Mouse (Mus musculus) left cerebral cortex, adult 8-10 months (tissue): ENCODE measurements at regions not wholly inside any gene's neighbourhood (a gene's known extent, or its start where the extent isn't known, plus 50 kb on each side); places are given as distances from the start of the nearest gene placed in this dataset.

Source experiments
- DNase-seq, 2 experiments: peaks; one replicate each; pipeline ENCODE4 v3.0.0; 2022; ENCODE audit warnings: low spot score in 2 of 2

DNA sequence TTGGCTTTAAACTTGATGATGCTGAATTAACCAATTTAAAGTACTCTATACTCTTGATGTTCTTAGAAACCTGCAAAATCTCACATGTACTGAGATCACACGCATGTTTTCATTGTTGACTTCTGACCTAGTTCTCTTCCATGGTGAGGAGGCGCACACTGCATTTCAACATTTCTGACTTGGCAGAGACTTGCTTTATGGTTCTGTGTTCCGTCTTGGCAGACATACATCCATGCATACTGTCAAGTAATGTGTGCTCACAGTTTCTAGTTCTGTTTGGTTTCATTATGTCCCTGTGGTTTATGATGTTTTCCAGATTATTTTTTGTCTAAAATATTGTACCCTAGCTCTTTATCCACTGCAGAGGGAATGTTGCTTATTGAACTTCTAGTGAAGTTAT, 198.5 kb downstream of the Gm11077 start:
- DNase-seq = no peak

DNA sequence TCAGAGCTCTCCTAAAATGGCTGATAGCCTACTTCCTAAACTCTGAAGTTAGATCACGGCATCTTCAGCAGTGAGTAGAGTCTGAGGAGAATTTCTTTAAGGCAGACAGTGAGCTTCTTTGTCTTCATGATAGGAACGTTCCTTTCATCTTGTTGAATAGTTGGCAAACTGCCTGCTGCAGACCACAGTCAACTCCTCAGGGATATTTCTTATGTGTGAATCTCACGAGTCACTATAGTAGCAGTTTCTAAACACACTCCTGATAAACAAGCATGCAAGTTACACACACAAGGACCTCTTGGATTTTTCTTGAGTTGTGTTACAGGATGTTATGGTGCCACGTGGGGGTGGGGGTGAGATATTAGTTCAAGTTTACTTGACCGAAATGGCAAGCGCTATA, 205.2 kb downstream of the Gm11077 start:
- no peak for DNase-seq

DNA sequence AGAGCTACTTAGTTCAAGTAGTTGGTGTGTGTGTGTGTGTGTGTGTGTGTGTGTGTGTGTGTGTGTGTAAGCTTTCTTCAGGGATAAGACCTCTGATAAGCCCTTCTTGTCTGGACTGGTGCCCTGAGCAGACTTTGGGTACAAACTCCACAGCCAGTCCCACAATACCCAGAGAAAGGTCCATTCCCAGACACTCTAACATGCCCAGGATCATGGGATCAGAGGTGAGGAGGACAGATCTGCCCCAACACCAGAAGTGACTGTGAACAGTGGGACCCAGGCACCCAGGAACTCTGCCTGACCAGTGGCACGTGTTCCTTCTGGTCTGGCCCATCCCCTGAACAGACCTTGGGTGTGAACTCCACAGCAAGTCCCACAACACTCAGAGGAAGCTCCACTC, 208.9 kb downstream of the Gm11077 start:
- no peak for DNase-seq

DNA sequence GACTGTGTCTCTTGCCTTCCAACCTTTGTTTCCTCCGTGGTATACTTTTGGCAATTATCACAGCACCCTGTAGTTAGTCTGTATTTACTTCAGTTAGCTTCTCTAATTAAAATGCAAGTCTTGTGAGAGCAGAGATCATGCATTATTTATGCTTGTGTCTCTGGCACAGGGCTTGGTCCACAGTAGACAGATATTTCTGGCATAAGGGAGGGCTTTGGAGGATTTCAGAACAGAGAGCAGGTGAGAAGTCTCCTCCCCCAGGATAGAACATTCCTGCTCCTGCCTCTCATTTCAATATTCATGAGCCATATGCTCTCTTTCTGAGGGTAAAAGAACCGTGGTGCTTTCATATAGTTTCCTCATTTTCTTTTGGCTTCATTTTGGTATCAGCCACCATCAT, 217.6 kb downstream of the Gm11077 start:
- DNase-seq = peak in 1 of 2 experiments; percentile 36

DNA sequence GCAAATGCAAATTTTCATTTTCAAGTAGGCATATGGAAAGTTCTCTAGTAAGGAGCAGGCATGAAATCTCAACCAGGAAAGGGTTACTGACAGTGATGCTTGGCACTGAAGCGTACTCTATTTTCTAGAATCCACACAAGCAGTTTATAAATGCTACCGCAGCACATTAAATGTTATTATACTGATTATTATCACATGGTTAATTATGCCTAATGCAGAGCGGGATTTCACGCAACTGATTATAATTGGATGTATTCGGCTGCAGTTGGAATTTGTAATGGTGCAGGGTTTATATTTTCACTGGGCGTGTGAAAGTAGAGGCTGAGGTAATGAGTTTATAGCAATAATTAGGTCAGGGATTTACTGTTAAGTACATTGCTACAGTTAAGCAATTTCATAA, 221.4 kb downstream of the Gm11077 start:
- DNase-seq = no peak

DNA sequence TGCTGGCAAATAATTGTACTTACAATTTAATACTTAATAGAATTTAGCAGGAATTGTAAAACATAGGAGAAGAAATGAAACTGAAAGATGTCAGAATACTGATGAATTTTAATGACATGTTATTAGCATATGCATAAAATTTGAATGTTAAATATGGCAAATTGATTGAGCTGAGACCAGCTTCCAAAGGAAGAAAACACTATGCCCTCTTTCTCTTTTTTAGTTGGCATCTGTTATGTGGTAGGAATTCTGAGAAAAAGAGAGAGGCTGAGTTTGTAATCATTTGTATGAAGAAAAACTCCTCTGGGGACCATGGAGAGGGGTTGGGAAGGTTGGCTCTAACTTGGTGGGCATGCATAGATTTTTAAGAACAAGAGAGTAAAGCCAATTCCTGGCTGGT, 224.2 kb downstream of the Gm11077 start:
- no peak for DNase-seq

DNA sequence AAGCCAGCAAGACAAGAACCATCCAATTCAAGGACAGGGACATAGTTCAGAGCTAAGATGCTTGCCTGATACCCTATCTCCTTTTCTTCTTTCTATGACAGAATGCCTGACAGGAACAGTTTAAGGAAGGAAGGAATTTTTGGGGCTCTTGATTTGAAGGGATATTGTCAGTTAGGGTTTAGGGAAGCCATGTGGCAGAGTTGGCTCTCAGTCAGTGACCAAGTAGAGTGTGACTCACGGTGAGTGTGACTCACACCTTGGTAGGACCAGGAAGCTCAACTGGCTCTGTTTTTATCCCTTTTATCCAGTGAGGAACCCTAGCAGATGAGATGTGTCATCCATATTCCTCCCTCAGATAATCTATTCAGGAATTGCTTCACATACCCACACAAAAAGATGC, 224.6 kb downstream of the Gm11077 start:
- DNase-seq = peak in 1 of 2 experiments; percentile 32

DNA sequence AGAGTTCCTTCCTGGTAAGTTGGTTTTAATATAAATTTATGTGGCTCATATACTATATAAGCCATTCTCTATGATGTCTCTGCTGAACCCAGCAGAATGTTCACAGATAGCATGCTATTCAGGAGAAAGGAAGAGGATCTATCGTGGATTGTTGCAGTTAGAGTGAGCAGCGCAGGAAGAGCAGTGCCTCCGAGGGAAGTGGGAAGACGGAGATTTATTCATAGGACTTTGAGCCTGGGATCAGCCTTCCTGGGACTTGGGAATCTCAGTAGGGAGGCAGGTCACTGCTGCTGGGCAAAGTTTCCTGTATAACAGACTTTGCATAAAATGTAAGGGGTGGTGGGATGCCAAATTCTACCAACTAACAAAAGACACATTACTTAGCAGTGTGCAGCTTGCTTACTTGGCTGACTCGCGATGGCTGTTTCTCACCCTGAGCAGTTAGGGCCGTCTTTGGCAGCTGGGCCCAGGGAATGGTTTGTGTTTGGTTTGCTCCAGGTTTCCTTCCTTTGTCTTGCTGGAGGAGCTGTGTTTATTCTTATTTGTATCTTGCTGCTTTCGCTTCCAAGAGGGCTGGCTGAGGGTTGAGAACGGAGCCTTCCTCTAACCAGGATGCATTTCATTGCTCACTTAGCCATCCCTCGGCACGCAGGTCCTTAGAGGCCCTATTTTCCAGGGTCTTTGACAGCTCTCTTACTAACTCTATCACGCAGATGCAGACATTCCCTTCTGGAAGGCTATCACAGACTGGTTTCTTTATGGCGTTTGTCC, 226.9 kb downstream of the Gm11077 start:
- no peak for DNase-seq

DNA sequence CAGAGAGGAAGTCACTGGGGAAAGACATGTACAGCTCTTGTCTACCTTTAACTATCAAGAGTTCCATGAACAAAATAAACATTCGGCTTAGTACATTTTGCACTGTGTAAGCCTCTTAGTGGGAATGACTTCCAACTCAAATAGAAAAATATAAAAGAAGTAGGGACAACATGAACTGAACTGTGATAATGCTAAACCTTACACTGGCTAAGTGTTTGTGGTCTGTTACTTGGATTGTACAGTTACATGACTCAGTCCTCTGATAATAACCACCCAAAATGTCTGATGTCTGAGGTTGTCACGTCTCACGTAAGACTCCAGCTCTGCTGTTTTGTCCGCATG, 227.4 kb downstream of the Gm11077 start:
- DNase-seq = no peak

DNA sequence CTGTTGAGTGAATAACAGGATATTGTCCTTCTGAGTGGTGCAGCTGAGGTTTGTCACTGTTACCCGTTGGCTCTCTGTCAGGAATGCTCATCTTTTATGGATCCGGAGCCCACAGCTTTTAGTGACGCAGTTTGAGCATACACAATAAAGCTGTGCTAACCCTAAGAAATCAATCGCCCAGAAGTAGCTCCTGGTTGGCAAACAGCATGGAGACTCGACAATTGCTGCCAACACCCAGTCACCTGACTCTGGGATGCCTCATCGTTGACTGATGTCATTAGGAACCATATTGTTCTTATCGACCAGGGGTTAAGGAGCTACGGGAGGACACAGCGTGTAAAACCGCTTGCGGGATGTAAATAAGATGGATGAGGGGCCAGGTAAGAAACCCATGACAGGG, 232.9 kb downstream of the Gm11077 start:
- no peak for DNase-seq

DNA sequence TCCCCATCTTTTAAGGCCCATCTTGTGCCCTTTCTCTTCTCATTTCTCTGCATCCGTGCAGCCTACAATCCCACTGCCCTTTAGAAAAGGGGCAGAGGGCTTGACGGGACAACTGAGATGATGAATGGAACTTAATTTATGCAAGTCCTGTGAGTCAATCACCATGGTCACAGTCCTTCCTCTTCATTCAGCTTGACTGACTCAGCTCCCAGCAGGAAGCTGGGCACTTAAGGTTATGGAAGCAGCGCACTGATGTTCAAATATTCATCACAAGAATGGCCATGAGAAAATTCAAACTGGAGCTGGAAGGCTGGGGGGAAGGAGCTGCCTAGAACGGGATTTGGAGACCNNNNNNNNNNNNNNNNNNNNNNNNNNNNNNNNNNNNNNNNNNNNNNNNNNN, 233.5 kb downstream of the Gm11077 start:
- no peak for DNase-seq

DNA sequence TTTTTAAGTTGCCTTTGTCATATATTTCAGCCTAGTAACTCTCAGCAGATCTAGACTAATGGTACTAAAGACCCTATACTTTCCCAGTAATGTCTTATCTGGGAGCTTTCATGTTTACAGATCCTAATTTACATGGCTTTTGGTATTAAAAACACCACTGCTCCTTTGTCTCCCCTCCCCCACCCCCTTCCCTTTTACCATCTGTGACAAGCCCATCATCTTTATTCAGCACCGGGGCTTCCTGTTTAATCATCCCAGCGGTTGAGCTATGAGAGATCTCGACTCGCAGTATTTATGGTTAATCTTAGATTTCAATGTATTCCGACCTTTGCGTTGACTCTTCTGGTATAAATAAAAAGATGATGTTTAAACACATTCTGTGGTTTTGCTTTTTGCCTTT, 244.6 kb downstream of the Gm11077 start:
- DNase-seq = no peak

DNA sequence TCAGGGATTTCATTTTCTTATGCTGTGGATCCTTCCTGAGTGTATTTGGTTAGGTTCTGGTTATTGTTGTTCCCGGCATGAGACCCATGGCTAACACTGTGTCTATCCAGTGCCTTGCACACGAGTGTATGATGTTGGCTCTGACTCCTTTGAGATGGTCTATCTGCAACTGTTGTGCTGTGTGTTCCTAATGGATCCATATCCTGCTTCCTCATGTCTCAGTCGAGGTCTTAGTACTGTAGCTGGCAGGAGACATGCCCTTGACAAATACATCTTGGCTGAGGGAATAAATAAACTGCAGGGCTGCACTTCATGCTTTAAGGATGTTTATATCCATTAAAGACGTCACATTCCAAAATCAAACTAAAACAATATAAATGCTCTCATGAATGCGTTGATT, 247.9 kb downstream of the Gm11077 start:
- no peak for DNase-seq

DNA sequence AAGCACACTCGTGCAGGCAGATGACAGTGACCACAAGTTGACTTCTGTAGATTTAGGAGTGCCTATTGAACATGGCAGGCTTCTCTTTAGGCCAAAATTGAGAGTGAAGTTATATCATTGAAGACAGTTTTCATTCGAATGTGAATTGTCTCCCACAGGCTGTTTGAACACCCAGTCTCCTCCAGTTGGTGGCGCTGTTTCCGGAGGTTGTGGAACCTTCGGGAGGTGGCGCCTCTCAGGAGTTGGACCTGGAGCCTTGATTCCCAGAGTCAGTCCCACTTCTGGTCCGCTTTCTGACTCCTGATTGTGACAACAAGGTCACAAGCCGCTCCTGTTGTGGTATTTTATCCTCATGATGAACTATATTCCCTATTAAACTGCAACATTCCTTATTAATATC, 254.5 kb downstream of the Gm11077 start:
- no peak for DNase-seq

DNA sequence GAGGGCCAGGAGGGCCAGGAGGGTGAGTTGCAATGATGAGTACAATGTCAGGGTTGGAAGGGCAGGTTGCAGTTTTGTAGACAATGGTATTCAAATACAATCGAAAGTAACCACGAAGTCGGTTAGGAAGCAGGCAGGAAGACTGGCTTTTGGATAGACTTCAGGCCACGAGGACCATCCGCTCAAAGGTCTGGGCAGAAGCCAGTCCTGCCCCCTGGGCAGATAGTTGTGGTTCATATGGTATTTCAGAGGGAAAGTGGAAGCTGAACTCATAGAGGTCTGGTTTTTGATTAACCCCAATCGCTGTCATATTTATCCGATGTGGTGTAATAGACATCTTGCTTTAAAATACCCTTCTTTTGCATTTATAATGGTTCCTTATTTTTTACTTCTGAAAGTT, 255.2 kb downstream of the Gm11077 start:
- DNase-seq = no peak

DNA sequence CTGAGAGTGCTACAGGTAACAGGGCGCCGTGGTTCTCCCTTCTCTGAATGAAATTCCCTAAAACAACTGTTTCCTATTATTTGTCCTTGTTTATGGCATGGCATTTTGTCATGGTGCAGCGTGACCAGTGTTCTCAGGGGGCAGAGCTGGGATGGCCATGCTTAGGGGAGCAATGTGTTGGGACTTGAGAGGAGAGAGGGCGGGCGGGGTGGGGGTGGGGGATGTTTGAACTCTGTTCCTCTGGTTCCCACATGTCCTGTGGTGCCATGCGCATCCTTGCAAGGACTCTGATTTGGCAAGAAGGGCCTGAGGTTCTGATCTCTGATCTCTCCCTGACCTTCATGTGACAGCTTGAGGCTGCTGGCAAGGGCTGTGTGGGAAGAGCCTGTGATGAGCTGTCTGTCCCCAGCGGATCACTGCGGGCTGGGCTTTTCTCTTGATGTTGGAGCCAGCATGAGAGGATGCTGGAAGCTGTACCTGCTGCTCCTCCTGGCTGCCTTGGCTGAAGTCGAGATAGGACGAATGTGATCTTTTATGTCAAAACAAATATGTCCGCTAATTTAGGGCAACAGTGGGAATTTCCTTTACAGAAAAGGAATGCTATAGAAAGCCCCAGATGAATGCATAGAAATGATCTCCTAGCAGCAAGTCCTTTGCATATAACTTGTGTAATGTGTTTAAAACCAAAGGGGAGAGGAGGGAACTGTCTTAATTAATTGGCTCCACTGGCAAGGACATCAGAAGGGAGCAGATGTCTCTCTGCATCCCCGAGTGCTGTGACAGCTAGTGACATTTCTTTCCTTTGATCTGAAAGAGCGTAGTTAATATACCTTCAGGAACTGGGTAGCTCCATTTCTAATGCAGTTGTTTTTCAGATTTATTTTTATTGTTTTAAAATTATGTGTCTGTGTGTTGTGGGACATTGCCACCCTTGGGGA, 255.2 kb upstream of the Pde3a start:
- DNase-seq = no peak

DNA sequence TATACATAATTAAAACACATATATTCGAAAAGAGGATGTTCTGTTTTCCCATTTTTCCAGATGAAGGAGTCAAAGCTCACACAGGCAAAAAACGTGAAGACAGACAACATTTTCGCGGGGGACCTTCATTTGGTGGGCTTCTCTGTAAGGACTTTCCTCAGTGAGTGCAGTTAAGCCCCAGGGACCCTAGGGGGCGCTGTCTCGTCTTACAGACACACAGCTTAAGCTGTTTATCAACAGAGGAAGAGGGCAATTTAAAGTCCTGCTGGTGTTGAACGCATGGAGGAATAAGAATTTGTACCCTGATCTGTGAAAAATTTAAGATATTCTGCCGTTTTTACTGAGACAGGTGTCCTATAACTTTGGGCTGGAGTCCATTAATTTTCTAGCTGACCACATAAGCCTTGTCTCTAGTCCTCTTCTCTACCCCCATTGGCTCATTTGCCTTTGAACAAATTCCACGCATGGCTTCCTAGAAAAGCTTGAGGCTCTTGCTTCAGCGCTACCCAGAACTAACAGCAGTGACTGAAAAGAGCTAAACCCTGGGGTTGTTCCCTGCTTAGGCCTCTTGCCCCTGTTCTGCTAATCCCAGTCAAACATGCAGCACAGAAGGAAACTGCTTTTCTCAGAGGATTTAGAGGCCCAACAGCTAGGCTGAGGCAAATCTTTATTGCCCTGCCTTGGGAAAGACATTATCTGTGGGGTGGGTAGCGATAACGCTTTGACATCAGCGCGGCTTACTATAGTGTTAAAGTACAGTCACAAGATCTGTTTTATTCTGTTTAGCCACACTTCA, 253.5 kb upstream of the Pde3a start:
- no peak for DNase-seq

DNA sequence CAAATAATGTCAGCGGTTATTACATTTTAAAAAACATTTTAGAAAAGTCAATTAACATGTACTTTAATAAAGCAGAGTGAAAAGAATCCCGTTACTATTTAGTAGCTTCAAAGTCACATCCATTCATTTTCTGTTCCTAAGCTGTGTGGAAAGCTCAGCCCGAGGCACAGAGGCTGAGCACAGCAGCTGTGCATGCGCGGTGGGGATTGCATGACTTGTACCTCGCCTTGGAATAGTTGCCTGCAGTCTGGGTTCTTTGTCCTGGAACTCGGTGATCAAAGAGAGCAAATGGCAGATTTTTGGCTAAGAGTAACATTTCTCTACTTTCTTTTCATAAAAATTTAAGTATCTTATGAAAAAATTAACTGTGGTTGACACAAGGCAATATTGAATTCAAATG, 251.0 kb upstream of the Pde3a start:
- no peak for DNase-seq

DNA sequence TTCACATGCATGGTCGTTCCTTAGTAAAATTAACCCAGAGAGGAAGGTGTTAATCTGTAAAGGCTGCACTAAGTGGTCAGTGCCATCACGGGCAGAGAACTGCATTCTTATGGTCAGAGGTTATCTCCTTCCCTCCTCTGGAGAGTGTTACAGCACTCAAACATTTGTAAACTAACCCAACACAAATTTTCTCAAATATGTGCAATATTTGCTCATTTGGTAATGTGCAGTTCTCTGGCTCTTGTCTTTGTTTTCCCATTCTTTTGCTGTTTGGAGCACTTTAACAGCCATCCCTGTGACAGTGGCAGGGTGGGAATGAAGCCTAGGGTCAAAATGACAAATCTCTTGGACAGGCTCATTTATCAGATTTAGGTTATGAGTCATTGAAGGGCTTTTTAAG, 248.5 kb upstream of the Pde3a start:
- DNase-seq = no peak

DNA sequence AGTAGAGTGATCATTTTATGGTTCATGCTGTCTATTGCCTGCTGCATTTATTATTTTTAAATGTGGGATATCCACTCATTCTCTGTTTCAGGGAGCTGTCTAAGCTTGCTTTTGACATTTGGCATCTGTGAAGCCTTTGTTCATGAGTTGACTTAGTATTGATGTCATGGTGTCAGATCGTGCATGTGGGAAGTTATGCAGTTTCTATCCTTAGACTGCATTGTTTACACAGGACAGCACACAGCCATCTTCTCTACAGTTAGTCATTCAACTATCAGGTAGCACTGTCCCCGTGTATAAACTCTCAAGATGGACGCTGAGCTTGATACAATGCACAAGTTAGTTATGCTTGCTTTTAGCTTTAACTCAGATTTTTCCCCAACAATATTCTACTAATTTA, 247.8 kb upstream of the Pde3a start:
- no peak for DNase-seq

DNA sequence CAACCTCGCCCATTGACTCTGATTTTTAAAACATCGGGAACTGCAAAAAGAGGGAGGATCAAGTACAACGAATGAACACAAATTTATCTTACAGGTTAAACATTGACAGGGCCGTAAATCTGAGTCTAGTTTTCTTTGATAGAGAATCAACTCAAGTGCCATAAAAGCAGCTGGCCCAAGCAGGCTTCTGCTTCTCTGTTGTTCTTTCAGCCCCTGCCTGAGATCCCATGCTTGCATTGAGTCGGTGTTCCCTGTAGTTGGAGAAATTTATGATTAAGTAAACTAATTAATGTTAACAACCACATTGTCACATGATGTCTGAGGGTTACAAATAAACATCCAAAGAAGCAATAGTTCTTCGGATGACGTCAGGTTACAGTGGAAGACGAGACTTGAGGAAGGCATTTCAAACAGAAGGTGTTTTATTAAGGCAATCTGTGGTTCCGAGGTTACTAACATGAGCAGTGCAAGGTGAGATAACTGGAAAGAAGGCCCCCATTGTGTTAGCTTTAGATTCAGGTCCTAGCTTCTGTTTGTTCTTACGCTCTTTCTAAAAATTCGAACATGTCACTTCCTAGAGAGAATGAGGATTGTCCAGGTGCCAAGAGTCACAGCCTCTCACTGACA, 233.9 kb upstream of the Pde3a start:
- no peak for DNase-seq

DNA sequence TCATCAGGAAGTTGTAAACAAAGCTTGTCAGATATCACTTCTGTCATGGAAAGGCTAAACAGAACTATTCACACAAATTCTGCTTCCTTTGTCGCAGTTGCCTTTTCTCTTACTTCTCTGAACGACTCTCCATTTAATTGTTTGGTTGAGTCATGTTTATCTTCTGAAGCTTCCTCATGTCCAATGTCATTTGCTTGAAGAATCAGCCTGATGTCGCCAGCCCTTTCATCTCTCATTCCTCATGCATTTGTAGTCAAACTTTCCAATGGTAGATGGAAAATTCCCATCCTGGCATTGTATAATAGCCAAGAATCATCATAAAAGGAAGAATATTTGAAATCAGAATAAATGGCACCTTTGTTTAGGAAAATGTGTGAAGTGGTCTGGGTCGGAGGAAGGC, 225.6 kb upstream of the Pde3a start:
- no peak for DNase-seq
